Mouse (Mus musculus) c-Kit-negative CD71-positive TER-119-positive erythroid progenitor cells, embryonic 14.5 days (primary cell): ENCODE data around the gene Gm39566.
A peak's percentile ranks its signal among the peaks of the same experiment; 100 is the strongest.

Experiments
- DNase-seq: peaks from one replicate; pipeline ENCODE4 v3.0.0-alpha.2; 2013; ENCODE audit warnings: low read depth, low spot score

Gene Gm39566

GRCm38 (mm10) chr11:69834001-69834549 lies 19.0 kb upstream of the Gm39566 start:
- peak; percentile 47 for DNase-seq

- DNase-seq, result no peak
Observed at GRCm38 (mm10) chr11:69833554-69833953, 18.5 kb upstream of the Gm39566 start.

GRCm38 (mm10) chr11:69828832-69829231 lies 13.7 kb upstream of the Gm39566 start:
- DNase-seq, result no peak

- no peak for DNase-seq
Observed at GRCm38 (mm10) chr11:69823456-69823855, 8.4 kb upstream of the Gm39566 start.

GRCm38 (mm10) chr11:69822080-69822479 lies 7.0 kb upstream of the Gm39566 start, which contains the start of gene Spem1:
Spem1 (minus strand) TSS chr11:69822180.
- DNase-seq, result no peak

GRCm38 (mm10) chr11:69818871-69819270 lies 3.8 kb upstream of the Gm39566 start:
- no peak for DNase-seq

- DNase-seq, result no peak
Observed at GRCm38 (mm10) chr11:69818365-69818764, 3.3 kb upstream of the Gm39566 start, which contains the start of gene Spem2. Spem2 (minus strand) TSS chr11:69818465.

- DNase-seq, result no peak
Observed at GRCm38 (mm10) chr11:69816520-69816919, 1.4 kb upstream of the Gm39566 start.

GRCm38 (mm10) chr11:69810280-69810679 lies 4.8 kb downstream of the Gm39566 start:
- DNase-seq, result no peak

GRCm38 (mm10) chr11:69807641-69808040 lies 7.5 kb downstream of the Gm39566 start:
- no peak for DNase-seq

- DNase-seq, result no peak
Observed at GRCm38 (mm10) chr11:69806378-69806777, 8.7 kb downstream of the Gm39566 start.

GRCm38 (mm10) chr11:69804972-69805909 lies 9.9 kb downstream of the Gm39566 start, which contains the start of gene Tmem102:
Tmem102 (minus strand) TSS chr11:69805624.
- DNase-seq, result no peak

GRCm38 (mm10) chr11:69804652-69804940 lies 10.5 kb downstream of the Gm39566 start:
- no peak for DNase-seq

- DNase-seq, result no peak
Observed at GRCm38 (mm10) chr11:69803786-69804651, 11.1 kb downstream of the Gm39566 start.

- no peak for DNase-seq
Observed at GRCm38 (mm10) chr11:69803328-69803727, 11.8 kb downstream of the Gm39566 start.

- no peak for DNase-seq
Observed at GRCm38 (mm10) chr11:69802648-69803105, 12.4 kb downstream of the Gm39566 start.

- no peak for DNase-seq
Observed at GRCm38 (mm10) chr11:69801379-69801977, 13.6 kb downstream of the Gm39566 start, which contains the start of gene Fgf11. Fgf11 (minus strand) TSS chr11:69801857.

GRCm38 (mm10) chr11:69800392-69801197 lies 14.5 kb downstream of the Gm39566 start:
- no peak for DNase-seq

GRCm38 (mm10) chr11:69800138-69800391 lies 15.0 kb downstream of the Gm39566 start:
- no peak for DNase-seq

GRCm38 (mm10) chr11:69799394-69800137 lies 15.5 kb downstream of the Gm39566 start:
- no peak for DNase-seq
